Mouse (Mus musculus): ENCODE results near the gene Lcmt2. TPM values are rescaled to one million over a fixed set of nuclear protein-coding genes. Genes with fewer than 3 reads are reported as not detected.
"Not testable (repeated sequence)": the region's sequence is repeated elsewhere in the genome, so short reads cannot be mapped to it uniquely, and the experiment has no call there.

Lcmt2 gene
- total RNA-seq, 2 experiments from 2014 or later, result 7.8 to 8.7 TPM

DNA sequence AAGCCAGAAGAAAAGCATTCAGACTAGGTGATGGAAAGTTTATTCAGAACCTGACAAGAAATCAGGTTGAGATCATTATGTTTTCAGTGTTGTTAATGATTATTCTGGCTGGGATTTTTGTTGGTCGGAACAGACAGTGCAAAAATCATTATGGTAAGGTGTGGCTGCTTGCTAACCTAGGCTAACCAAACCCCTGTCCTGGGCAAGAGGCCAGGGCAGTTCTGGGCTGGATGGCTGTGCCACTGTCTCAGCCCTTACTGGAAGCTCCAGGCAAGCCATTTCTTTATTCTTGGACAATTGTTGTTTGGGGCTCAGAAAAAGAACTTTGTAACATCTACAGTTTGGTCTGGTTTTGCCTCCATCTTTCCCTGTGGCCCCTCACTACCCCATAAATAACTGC lies 12.9 kb downstream of the Lcmt2 start:
- ATAC-seq (replicated peaks; ENCODE audit: low FRiP score, low TSS enrichment, poor library complexity, severe bottlenecking), result no peak

DNA sequence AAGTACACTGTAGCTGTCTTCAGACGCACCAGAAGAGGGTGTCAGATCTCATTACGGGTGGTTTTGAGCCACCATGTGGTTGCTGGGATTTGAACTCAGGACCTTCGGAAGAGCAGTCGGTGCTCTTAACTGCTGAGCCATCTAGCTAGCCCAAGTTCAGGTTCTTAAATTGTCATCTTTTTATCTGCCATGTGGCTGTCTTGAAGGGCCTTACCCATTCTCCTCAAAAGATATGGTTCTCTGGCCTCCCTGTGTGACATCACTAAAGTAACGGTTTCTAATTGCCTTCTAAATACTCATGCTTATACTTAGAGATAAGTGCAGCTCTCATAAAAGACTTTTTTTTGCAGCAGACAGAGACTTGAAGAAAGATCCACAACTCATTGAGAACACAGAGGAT lies 14.2 kb downstream of the Lcmt2 start:
- not testable (repeated sequence) for ATAC-seq (replicated peaks; ENCODE audit: low FRiP score, low TSS enrichment, poor library complexity, severe bottlenecking)

DNA sequence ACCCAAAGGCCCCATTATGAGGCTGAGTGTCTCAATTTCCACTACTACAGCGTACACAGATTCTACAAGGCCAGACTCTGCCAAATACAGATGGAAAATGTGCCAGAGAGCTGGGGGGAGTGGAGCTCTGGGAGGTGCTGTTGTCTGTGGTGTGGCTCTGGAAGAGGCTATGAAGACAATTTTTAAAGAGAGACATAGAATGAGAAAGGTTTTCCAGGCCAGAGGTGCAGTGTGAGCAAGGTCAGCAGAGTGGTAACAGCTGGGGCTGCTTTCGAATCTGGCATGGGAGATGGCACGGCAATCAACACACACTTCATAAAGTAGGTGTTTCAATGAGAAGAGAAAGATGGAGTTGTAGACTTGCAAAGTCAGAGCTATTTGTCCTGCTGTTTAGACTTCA lies 21.2 kb downstream of the Lcmt2 start:
- no peak for ATAC-seq (replicated peaks; ENCODE audit: low FRiP score, low TSS enrichment, poor library complexity, severe bottlenecking)

DNA sequence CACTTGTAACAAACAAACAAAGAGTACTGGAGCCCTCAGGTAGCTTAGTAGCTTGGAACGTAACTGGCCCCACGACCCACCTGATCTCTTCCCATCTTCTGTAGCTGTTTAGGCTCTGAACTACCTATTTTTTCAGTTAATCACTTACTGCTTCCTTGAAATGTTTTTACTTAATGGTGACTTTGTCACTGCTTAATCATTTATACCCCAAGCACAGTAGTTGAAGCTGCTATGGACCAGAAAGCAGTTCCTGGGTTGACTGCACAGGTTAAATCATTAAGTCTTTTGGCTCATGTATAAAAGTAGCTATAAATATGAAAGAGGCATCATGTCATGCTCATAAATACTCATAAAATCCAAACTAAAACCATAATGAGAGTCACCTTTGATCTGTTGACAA lies 25.0 kb downstream of the Lcmt2 start:
- ATAC-seq (replicated peaks; ENCODE audit: low FRiP score, low TSS enrichment, poor library complexity, severe bottlenecking), result no peak

DNA sequence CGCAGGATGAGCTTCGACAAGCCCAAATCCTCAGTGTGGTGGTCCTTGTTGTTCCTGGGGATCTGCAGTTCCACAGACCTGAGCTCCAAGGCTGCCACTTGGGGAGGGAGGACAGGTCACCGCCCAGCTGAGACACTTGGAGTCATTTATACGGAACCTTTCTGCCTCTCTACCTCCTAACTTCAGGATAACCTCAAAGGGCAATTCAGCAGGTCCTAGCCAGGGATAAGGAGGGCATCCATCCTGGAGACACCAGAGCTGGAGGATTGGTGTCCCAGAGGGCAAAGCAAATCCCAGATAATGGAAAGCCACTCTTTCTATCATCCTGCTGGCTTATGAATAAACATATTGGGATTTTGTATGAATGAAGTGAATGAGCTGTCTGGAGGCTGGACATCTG lies 30.8 kb downstream of the Lcmt2 start, which contains the start of gene Tgm7:
TSS of gene Tgm7 (minus strand) at position 101 of the 400 bp plus-strand sequence.
- ATAC-seq (replicated peaks; ENCODE audit: low FRiP score, low TSS enrichment, poor library complexity, severe bottlenecking), result no peak

DNA sequence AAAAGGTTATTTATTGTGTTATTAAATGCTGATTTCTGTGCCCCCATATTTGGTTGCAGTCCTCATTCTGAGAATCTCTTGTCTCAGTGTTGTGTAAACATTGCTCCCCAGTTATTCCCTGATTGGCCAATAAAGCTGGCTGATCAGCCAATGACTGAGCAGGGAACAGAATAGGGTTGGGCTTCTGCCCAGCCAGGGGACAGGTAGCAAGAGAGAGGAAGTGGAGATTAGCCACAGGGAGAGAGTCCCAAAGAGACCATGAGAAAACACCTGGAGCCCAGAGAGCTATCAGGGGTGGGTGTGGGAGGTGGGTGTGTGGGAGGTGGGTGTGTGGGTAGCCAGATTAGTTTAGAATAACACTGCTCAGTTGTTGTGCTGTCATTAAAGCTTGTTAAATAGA lies 34.5 kb downstream of the Lcmt2 start:
- ATAC-seq (replicated peaks; ENCODE audit: low FRiP score, low TSS enrichment, poor library complexity, severe bottlenecking), result no peak

DNA sequence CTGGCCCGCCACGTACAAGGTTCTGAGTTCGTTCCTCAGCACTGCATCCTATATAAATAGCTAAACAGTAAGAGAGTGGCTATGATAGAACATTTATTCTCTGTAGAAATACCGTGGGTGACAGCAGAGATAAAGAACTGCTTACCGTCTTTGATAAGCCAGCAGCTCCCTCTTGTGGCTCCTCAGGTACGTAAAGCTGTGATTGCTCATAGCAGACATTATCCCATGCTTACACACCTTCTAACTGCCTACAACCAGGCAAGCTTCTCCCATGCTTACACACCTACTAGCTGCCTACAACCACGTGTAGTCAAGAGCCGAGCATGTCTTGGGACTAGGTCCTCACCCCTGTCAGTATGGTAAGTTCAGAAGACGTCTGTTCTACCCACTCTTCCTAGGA lies 38.4 kb downstream of the Lcmt2 start:
- ATAC-seq (replicated peaks; ENCODE audit: low FRiP score, low TSS enrichment, poor library complexity, severe bottlenecking), result peak; percentile 86

DNA sequence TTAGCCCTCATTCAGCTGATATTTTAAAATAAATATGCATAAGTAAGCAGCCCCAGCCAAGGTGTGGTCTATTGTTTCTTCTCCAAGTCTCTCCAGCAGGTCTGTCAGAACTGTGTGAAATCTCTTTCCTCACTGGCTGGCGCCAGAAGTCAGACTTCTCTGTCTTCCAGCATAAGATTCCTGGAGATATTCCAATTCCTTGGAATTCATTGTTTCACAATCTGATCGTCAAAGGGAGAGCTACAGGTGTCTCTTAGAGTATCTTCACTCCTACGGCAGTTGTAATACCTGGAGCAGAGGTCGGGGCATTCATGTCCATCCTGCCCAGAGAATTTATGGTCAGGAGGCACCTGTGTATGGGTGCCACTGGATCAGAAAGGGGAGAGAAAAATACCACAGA lies 50.7 kb downstream of the Lcmt2 start:
- no peak for ATAC-seq (replicated peaks; ENCODE audit: low FRiP score, low TSS enrichment, poor library complexity, severe bottlenecking)

DNA sequence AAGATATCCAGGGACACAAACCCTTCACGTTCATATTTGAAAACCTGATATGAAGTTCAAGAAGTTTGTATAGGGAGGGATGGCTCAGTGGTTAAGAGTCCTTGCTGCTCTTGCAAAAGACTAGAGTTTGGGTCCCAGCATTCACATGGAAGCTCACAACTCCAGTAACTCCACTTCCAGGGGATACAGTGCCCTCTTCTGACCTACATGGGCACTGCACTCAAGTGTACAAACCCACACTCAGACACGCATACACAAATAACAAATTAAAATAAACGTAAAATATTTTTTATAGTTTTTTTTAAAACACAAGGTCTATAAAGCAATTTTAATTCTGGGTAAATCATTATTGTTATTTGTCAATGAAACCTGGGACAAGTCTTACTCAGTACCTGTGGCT lies 51.9 kb downstream of the Lcmt2 start:
- ATAC-seq (replicated peaks; ENCODE audit: low FRiP score, low TSS enrichment, poor library complexity, severe bottlenecking), result no peak

DNA sequence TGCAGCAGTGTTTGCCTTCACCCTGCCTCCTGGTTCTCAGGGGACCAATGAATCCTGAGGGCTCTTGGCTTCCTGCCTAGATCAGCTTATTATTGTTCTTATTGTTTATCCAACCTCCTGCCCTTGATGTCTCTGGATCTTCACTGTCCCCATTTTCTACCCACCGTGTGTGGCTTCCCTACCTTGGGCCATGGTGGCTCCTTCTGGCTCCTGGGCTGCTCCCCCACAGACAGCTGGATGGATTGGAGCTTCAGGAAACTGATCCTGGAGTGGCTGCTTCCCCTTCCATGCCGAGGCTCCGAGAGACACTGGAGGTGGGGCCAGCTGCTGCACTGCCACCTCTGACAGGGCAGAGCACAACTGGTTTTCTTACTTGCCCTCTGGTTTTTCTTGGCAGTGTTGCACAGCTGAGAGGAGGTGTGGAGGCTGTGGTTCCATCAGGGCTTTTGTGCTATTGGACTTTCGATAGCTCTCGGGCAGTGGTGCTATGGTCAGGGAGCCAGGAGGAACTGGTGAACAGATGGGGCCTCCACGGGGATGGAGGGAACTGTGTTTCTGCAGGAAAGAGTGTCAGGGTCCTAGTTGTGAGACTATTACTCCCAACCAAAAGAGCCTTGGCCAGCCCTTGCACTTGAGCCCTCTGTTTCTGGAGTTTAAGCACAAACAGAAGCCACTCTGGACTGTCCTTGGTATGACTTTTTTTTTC lies 54.8 kb downstream of the Lcmt2 start, which contains the start of gene Tgm5:
TSS of gene Tgm5 (minus strand) at position 362 of the 706 bp plus-strand sequence.
- no peak for ATAC-seq (replicated peaks; ENCODE audit: low FRiP score, low TSS enrichment, poor library complexity, severe bottlenecking)

DNA sequence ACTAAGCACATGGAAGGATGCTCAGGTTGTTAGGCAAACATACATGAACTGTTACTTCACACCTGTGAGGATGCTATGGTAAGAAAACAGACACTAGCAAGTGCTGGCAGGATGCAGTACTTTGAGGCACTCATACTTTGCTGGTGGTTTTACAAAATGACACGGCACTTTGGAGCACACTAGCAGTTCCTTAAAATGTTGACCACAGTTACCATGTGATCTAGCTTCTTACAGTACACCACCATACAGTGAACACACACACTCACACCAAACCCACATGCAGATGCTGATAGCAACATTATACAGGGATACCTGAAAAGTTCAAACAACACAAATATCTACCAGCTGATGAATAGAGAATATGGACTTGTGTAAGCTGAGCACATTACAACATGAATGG lies 57.8 kb downstream of the Lcmt2 start:
- peak; percentile 55; the same call in 1 of the 2 replicates for ATAC-seq (replicated peaks; ENCODE audit: low FRiP score, low TSS enrichment, poor library complexity, severe bottlenecking)

Other genes starting within 250 kb of the Lcmt2 start
- gene Ubr1, start 169.9 kb downstream of the Lcmt2 start, total RNA-seq (2014; fragmentation: Nextera tagmentation), result 32.9 and 36.0 TPM in 2 replicates
- gene Ubr1, start 169.9 kb downstream of the Lcmt2 start, total RNA-seq (2017), result 36.1 and 39.5 TPM in 2 replicates
- gene Tmem62, start 163.6 kb downstream of the Lcmt2 start, total RNA-seq (2014; fragmentation: Nextera tagmentation), result 4.4 and 5.8 TPM in 2 replicates
- 5.2 and 16.5 TPM in 2 replicates for gene Tmem62, start 163.6 kb downstream of the Lcmt2 start, total RNA-seq (2017)
- gene Ccndbp1, start 132.2 kb downstream of the Lcmt2 start, total RNA-seq (2014; fragmentation: Nextera tagmentation), result 52.3 and 61.3 TPM in 2 replicates
- 28.9 and 73.9 TPM in 2 replicates for gene Ccndbp1, start 132.2 kb downstream of the Lcmt2 start, total RNA-seq (2017)
- gene Epb42, start 103.6 kb downstream of the Lcmt2 start, total RNA-seq (2014; fragmentation: Nextera tagmentation), result 24.6 and 30.0 TPM in 2 replicates
- gene Epb42, start 103.6 kb downstream of the Lcmt2 start, total RNA-seq (2017), result 13.0 and 19.8 TPM in 2 replicates
- gene Tgm5, start 54.8 kb downstream of the Lcmt2 start, total RNA-seq (2014; fragmentation: Nextera tagmentation), result not detected in 2 replicates
- gene Tgm5, start 54.8 kb downstream of the Lcmt2 start, total RNA-seq (2017), result not detected in 2 replicates
- not detected in 2 replicates for gene Tgm7, start 30.9 kb downstream of the Lcmt2 start, total RNA-seq (2014; fragmentation: Nextera tagmentation)
- gene Tgm7, start 30.9 kb downstream of the Lcmt2 start, total RNA-seq (2017), result not detected in 2 replicates
- 12.9 and 15.8 TPM in 2 replicates for gene Adal, start 225 bp downstream of the Lcmt2 start, total RNA-seq (2014; fragmentation: Nextera tagmentation)
- gene Adal, start 225 bp downstream of the Lcmt2 start, total RNA-seq (2017), result 11.0 and 13.1 TPM in 2 replicates
- 62.8 and 83.6 TPM in 2 replicates for gene Tubgcp4, start 30.0 kb upstream of the Lcmt2 start, total RNA-seq (2014; fragmentation: Nextera tagmentation)
- gene Tubgcp4, start 30.0 kb upstream of the Lcmt2 start, total RNA-seq (2017), result 35.4 and 38.5 TPM in 2 replicates
- gene Zscan29, start 30.5 kb upstream of the Lcmt2 start, total RNA-seq (2014; fragmentation: Nextera tagmentation), result 15.0 and 16.4 TPM in 2 replicates
- 12.6 and 12.8 TPM in 2 replicates for gene Zscan29, start 30.5 kb upstream of the Lcmt2 start, total RNA-seq (2017)
- 22.9 and 33.3 TPM in 2 replicates for gene Trp53bp1, start 130.8 kb upstream of the Lcmt2 start, total RNA-seq (2014; fragmentation: Nextera tagmentation)
- gene Trp53bp1, start 130.8 kb upstream of the Lcmt2 start, total RNA-seq (2017), result 22.6 and 31.8 TPM in 2 replicates
- gene Map1a, start 148.9 kb upstream of the Lcmt2 start, total RNA-seq (2014; fragmentation: Nextera tagmentation), result 0.10 TPM in 1 of 2 replicates, not detected in the other
- not detected in 2 replicates for gene Map1a, start 148.9 kb upstream of the Lcmt2 start, total RNA-seq (2017)
- gene Ppip5k1, start 214.7 kb upstream of the Lcmt2 start, total RNA-seq (2014; fragmentation: Nextera tagmentation), result 8.4 and 14.2 TPM in 2 replicates
- gene Ppip5k1, start 214.7 kb upstream of the Lcmt2 start, total RNA-seq (2017), result 8.2 and 10.1 TPM in 2 replicates
- gene Ckmt1, start 217.1 kb upstream of the Lcmt2 start, total RNA-seq (2014; fragmentation: Nextera tagmentation), result not detected in 2 replicates
- not detected in 2 replicates for gene Ckmt1, start 217.1 kb upstream of the Lcmt2 start, total RNA-seq (2017)
- gene Strc, start 246.5 kb upstream of the Lcmt2 start, total RNA-seq (2014; fragmentation: Nextera tagmentation), result not detected in 2 replicates
- not detected in 2 replicates for gene Strc, start 246.5 kb upstream of the Lcmt2 start, total RNA-seq (2017)

Data from megakaryocyte-erythroid progenitor cell, adult 5-6 weeks (primary cell).